Mouse (Mus musculus): ENCODE results near the gene Idua.

GRCm38 (mm10) chr5:108662772-108663171 is 2.6 kb downstream of the Idua start:
- TF ChIP-seq POLR2A (IDR thresholded peaks at IDR 0.05; ENCODE audit: low read depth, low read length): no peak
- TF ChIP-seq MXI1 (IDR thresholded peaks at IDR 0.05; ENCODE audit: low read depth, low read length): no peak
- TF ChIP-seq GABPA (IDR thresholded peaks at IDR 0.05; ENCODE audit: insufficient replicate concordance, low read depth, low read length): no peak
- TF ChIP-seq CTCF (conservative IDR thresholded peaks at IDR 0.05 in 1 of 2, IDR thresholded peaks at IDR 0.05 in 1 of 2; ENCODE audit: low read depth in 2 of 2, low read length in 2 of 2): no peak
- no peak for TF ChIP-seq EP300 (IDR thresholded peaks at IDR 0.05; ENCODE audit: low read length)
